Mouse (Mus musculus) forebrain, embryonic 11.5 days (tissue): ENCODE results near the gene Exd1. TPM values are rescaled to one million over a fixed set of nuclear protein-coding genes. Genes with fewer than 3 reads are reported as not detected.

Experiments used
- ATAC-seq: fragments of 200-750 bp; cut with Nextera tagmentation; replicated peaks from 2 replicates; pipeline ENCODE4 v1.8.0; 2017; ENCODE audit warnings: moderate TSS enrichment; ENCODE audit not compliant: low FRiP score
- DNase-seq: peaks from one replicate; pipeline ENCODE4 v3.0.0-alpha.2; 2017; ENCODE audit warnings: low spot score
- H3K27ac ChIP-seq: fragments of 300-500 bp; sonication (generic); 2 replicates; pipeline ENCODE4 v1.5.1; 2014; ENCODE audit warnings: low read depth, low read length
- H3K27me3 ChIP-seq: fragments of 300-500 bp; sonication (generic); 2 replicates; pipeline ENCODE4 v1.6.1; 2014; ENCODE audit warnings: mild to moderate bottlenecking, low read length, mixed read lengths; ENCODE audit not compliant: control insufficient read depth, insufficient read depth
- H3K36me3 ChIP-seq: fragments of 300-500 bp; sonication (generic); 2 replicates; pipeline ENCODE4 v1.6.1; 2014; ENCODE audit warnings: mild to moderate bottlenecking, low read length, moderate library complexity, mixed read lengths; ENCODE audit not compliant: control insufficient read depth, insufficient read depth
- H3K4me1 ChIP-seq: fragments of 300-500 bp; sonication (generic); replicated peaks from 2 replicates; pipeline ENCODE4 v1.6.1; 2014; ENCODE audit warnings: low read length, mixed read lengths; ENCODE audit not compliant: control insufficient read depth, insufficient read depth
- H3K4me2 ChIP-seq: fragments of 300-500 bp; sonication (generic); 2 replicates; pipeline ENCODE4 v1.6.1; 2014; ENCODE audit warnings: low read depth, mild to moderate bottlenecking, low read length, moderate library complexity, mixed read lengths; ENCODE audit not compliant: severe bottlenecking
- H3K4me3 ChIP-seq: fragments of 300-500 bp; sonication (generic); 2 replicates; pipeline ENCODE4 v1.5.1; 2014; ENCODE audit warnings: low read depth, low read length
- H3K9ac ChIP-seq: fragments of 300-500 bp; sonication (generic); 2 replicates; pipeline ENCODE4 v1.6.1; 2014; ENCODE audit warnings: low read length
- H3K9me3 ChIP-seq: fragments of 300-500 bp; sonication (generic); 2 replicates; pipeline ENCODE4 v1.6.1; 2016; ENCODE audit warnings: low read length, mixed read lengths; ENCODE audit not compliant: control insufficient read depth
- WGBS: fragments of 180-500 bp; shearing (Covaris S2); extraction: QIAGEN DNeasy Blood & Tissue Kit; methylation state at CpG from one replicate; pipeline ENCODE4 v1.1.7; 2014; 5-methylcytosine and 5-hydroxymethylcytosine counted together
- polyA plus RNA-seq: library from polyadenylated mRNA; unstranded; fragments of >200 nt; fragmentation: Nextera tagmentation; extraction: Ambion mirVana; gene quantifications from 2 replicates; pipeline ENCODE4 v1.2.1, GENCODE M21; 2014

Exd1 gene
- polyA plus RNA-seq, 1 experiment from 2014 or later = 0.13 TPM

DNA sequence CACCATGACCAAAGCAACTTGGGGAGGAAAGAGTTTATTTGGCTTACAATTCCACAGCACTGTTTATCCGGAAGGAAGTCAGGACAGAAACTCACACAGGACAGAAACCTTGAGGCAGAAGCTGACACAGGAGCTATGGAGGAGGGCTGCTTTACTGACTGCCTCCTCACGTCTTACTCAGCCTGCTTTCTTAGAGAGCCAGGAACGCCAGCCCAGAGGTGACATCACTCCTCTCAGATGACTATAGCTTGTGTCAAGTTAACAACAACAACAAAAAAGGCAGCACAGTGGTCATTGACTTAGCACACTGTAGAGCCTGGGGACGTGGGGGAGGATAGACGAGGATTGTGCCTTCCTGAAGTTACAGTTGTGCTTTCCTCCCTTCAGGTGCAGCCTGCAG lies 55.5 kb downstream of the Exd1 start:
- DNase-seq (no peak), ATAC-seq (no peak)
- H3K4me1 ChIP-seq = no peaks in the 10 kb centered on the region
- 67% methylated on average over 5 of the region's 5 CpGs for WGBS
- H3K4me3 ChIP-seq = no peak overlapping the region
- no peaks in the 10 kb centered on the region for H3K36me3 ChIP-seq
- H3K9ac ChIP-seq = no peak overlapping the region
- no peaks in the 10 kb centered on the region for H3K9me3 ChIP-seq
- H3K27ac ChIP-seq = no peak overlapping the region
- no peaks in the 10 kb centered on the region for H3K27me3 ChIP-seq
- no peak overlapping the region for H3K4me2 ChIP-seq

DNA sequence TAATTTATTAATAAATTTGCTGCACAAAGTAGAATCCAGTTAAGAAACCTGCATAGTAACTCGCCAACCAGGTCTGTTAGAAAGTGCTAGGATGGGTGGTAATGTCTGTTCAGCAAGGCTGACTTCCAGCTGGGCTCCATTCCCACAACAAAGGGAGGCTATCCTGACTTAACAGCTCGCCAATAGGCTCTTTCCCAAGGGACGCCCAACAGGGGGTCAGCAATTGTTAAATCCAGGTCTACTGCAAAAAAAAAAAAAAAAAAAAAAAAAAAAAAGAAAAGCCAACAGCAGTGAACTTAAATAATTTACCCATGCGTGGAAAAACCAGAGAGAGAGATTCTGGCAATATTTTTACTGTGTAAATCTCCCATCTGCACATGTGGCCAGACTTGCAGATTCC lies 60.9 kb downstream of the Exd1 start:
- no peak overlapping the region for H3K4me3 ChIP-seq
- no peaks in the 10 kb centered on the region for H3K36me3 ChIP-seq
- no peaks in the 10 kb centered on the region for H3K4me1 ChIP-seq
- no peak overlapping the region for H3K9ac ChIP-seq
- no peaks in the 10 kb centered on the region for H3K27me3 ChIP-seq
- DNase-seq (no peak), ATAC-seq (no peak)
- H3K4me2 ChIP-seq = no peak overlapping the region
- 9% methylated on average over 4 of the region's 4 CpGs for WGBS
- H3K27ac ChIP-seq = no peak overlapping the region
- no peaks in the 10 kb centered on the region for H3K9me3 ChIP-seq

DNA sequence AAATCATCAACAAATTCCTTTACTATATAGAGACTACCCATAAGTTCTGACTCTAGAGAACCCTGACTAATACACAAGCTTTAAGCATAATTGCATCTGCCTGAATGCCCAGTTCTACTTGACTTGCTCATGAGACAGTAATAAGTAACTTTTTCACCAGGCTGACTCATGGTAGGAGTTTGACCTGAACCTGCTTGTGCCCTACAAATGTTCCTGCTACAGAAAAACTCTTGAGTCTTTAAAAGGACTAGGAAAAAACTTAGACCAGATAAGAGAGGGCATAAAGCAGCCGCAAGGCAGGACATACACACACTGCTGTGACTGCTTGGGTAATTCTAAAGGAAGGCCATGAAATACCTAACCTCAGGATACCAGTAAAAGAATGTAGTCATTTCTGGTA lies 65.1 kb downstream of the Exd1 start:
- no peaks in the 10 kb centered on the region for H3K4me1 ChIP-seq
- WGBS = 90% methylated on average over 1 of the region's 1 CpGs
- ATAC-seq = no peak

DNA sequence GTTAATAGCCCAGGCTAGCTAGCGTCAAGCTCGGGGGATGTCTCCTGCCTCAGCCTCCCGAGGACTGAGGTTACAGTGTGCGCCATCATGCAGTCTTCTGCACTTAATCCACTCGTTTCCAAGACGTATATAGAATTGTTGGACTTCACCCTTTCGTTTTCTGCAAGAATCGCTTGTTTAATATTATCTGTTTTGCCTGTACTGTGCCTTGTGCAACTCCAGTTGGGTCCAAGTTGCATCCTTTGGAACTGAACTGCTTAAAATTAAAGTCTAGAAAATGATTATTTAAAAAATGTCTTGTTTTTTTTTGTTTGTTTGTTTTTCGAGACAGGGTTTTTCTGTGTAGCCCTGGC lies 69.1 kb downstream of the Exd1 start:
- peaks cover 2% of the 10 kb centered on the region; the same call in 1 of the 2 replicates for H3K4me1 ChIP-seq
- no peak for DNase-seq
- WGBS = 13% methylated on average over 9 of the region's 9 CpGs

More for the DNA sequence above, 65.1 kb downstream of the Exd1 start:
- Histone ChIP-seq H3K4me2 (no peak overlapping the region), H3K4me3 (no peak overlapping the region), H3K27ac (no peak overlapping the region), H3K9me3 (no peaks in the 10 kb centered on the region), H3K27me3 (no peaks in the 10 kb centered on the region), H3K9ac (no peak overlapping the region), H3K36me3 (no peaks in the 10 kb centered on the region)
- no peak for DNase-seq

DNA sequence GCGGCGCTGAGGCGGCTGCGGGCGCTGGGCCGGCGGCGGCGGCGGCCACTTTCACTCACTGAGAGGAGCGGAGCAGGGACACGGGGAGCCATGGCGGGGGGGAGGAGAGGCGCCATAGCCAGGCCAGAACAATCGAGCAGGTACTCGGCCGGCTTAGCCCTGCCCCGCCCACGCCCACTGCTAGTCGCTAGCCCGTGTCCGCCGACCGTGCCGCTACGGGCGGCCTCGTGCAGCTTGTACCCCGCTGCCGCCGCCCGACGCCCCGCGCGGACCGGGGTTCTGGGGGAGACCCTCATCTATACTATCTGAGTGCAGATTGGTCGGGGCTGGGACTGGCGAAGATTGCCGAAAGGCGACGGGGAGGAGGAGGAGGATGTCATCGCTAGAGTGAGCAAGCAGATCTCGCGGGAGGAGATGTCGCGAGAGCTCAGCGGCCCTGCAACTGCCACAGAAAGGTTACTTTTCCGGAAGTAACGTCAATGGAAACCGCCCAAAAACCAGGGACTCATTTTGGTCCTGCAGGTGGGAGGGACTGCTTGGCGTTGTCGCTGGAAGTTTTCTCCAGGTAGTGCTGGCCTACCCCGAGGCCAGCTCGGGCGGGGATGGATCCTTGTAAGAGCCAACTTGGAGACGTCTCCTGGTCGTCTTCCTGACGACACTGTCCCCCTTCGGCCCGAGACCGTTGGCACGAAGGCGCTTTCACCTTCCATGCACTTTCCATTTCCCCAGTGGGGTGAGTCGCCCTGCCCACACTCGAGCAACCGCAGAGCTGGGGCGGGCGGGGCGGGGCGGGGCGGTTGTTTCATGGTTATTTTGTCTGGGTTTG lies 69.6 kb downstream of the Exd1 start, which contains the start of gene Ino80:
Gene Ino80, minus strand, starts transcription at position 117 of the 826 bp plus-strand sequence.
- peak; percentile 95 for ATAC-seq

More for the DNA sequence above, 69.1 kb downstream of the Exd1 start:
- Histone ChIP-seq H3K4me2 (peak overlapping the region; percentile 55), H3K27ac (peak overlapping the region; percentile 71), H3K9ac (peak overlapping the region; percentile 80), H3K36me3 (no peaks in the 10 kb centered on the region), H3K27me3 (no peaks in the 10 kb centered on the region), H3K4me3 (peak overlapping the region; percentile 95), H3K9me3 (no peaks in the 10 kb centered on the region)
- ATAC-seq = no peak

DNA sequence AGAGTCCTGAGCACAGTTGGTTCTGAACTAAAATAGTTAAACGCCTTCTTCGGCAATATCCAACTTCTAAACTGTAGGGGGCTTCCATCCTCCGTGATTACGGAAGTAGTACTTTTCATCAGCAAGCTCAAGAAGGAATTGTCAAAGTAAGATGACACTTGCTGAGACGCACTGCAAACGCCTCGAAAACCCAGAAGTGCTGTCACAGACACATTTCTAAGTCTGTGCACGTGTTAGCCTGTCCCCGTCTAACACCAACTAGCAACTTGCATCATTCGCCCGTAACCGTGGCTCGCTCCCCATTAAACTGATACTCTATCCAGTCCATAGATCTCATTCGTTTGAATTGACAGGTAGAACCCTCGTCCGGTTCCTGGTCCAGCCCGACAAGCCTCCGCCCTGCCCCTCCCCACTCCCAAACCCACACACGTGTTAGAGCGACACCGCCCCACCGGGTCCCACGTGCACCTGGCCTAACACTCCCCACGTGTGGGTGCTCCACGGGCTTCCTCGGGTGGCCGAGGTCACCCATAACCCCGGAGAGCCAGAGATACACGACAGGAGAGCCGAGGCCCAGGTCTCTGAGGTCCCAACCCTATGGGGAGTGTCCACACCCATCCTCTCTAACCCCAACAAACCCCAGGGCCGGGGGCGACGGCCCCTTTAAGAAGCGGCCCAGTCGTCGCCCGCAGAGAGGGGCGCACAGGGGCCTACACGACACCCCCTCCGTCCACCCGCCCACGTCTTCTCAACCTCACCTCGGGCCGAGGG lies 70.6 kb downstream of the Exd1 start:
- DNase-seq = no peak
- Histone ChIP-seq H3K36me3 (no peaks in the 10 kb centered on the region; the same call in 1 of the 2 replicates), H3K9ac (peak overlapping the region; percentile 99), H3K9me3 (no peaks in the 10 kb centered on the region), H3K4me2 (peak overlapping the region; percentile 85), H3K4me3 (peak overlapping the region; percentile 95), H3K27ac (peak overlapping the region; percentile 94), H3K27me3 (no peaks in the 10 kb centered on the region), H3K4me1 (peaks cover 2% of the 10 kb centered on the region; the same call in 1 of the 2 replicates)
- peak; percentile 85 for ATAC-seq
- under 1% methylated on average over 41 of the region's 44 CpGs for WGBS

More for the DNA sequence above, 69.6 kb downstream of the Exd1 start, which contains the start of gene Ino80:
- H3K27ac ChIP-seq = peak within 1 kb of the TSS; percentile 94
- peaks cover 2% of the 10 kb centered on the region; the same call in 1 of the 2 replicates for H3K4me1 ChIP-seq
- H3K9ac ChIP-seq = peak within 1 kb of the TSS; percentile 99
- under 1% methylated on average over 69 of the region's 72 CpGs for WGBS
- H3K27me3 ChIP-seq = no peaks in the 10 kb centered on the region
- H3K4me2 ChIP-seq = peak within 1 kb of the TSS; percentile 85
- no peaks in the 10 kb centered on the region for H3K9me3 ChIP-seq
- no peaks in the 10 kb centered on the region for H3K36me3 ChIP-seq
- H3K4me3 ChIP-seq = peak within 1 kb of the TSS; percentile 95
- DNase-seq = peak; percentile 99

DNA sequence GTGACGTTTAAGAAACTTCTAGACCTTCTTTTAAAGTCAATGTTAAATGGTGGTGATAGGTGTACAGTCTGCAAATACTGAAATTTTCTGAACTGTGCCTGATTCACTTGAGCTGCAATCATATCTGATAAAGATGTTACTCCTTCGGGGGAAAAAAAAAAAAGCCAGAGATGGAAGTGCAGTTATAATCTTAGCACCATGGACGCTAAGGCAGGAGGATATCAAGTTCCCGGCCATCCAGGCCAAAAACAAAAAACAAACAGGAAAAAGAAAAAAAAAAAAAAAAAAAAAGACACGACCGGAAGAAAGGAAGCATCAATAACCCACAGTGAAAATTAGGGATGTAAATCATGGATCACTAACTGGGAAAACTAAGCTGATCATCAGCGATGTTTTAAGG lies 71.3 kb downstream of the Exd1 start:
- 35% methylated on average over 7 of the region's 7 CpGs for WGBS
- Histone ChIP-seq H3K9ac (peak overlapping the region; percentile 99), H3K27ac (no peak overlapping the region), H3K27me3 (no peaks in the 10 kb centered on the region), H3K4me2 (peak overlapping the region; percentile 85), H3K9me3 (no peaks in the 10 kb centered on the region), H3K36me3 (no peaks in the 10 kb centered on the region; the same call in 1 of the 2 replicates), H3K4me1 (peaks cover 2% of the 10 kb centered on the region; the same call in 1 of the 2 replicates), H3K4me3 (peak overlapping the region; percentile 95)
- DNase-seq = no peak
- ATAC-seq = no peak
